Mouse (Mus musculus): ENCODE measurements at regions not wholly inside any gene's neighbourhood (a gene's known extent, or its start where the extent isn't known, plus 50 kb on each side); places are given as distances from the start of the nearest gene placed in this dataset.

GRCm38 (mm10) chr17:45332321-45332720 is 101.2 kb downstream of the Cdc5l start:
- Histone ChIP-seq H3K27me3 (ENCODE audit: control insufficient read depth, insufficient read depth, low read length) (no peaks in the 10 kb centered on the region), H3K79me2 (ENCODE audit: control insufficient read depth, insufficient read depth, low read length) (no peaks in the 10 kb centered on the region), H3K4me1 (ENCODE audit: control insufficient read depth, insufficient read depth, low read length) (no peaks in the 10 kb centered on the region), H3K27ac (replicated peaks; ENCODE audit: insufficient read depth, low read depth, low read length) (no peak overlapping the region), H3K36me3 (ENCODE audit: control insufficient read depth, insufficient read depth, low read length) (no peaks in the 10 kb centered on the region), H3K9ac (ENCODE audit: low read depth, low read length) (no peak overlapping the region), H3K4me3 (ENCODE audit: insufficient read depth, low read depth, low read length) (no peak overlapping the region)
- TF ChIP-seq CTCF (IDR thresholded peaks at IDR 0.05; ENCODE audit: low read depth, low read length) (no peak), POLR2A (IDR thresholded peaks at IDR 0.05; ENCODE audit: extremely low read depth, insufficient read depth, low read length) (no peak)
- no peak for DNase-seq (ENCODE audit: extremely low read depth, low read depth, low spot score)
- 83% methylated on average over 12 of the region's 12 CpGs for WGBS

- no peaks in the 10 kb centered on the region for H3K27me3 ChIP-seq (ENCODE audit: control insufficient read depth, insufficient read depth, low read length)
- DNase-seq (ENCODE audit: extremely low read depth, low read depth, low spot score) = no peak
- no peaks in the 10 kb centered on the region for H3K79me2 ChIP-seq (ENCODE audit: control insufficient read depth, insufficient read depth, low read length)
- H3K36me3 ChIP-seq (ENCODE audit: control insufficient read depth, insufficient read depth, low read length) = no peaks in the 10 kb centered on the region
- WGBS = 89% methylated on average over 9 of the region's 9 CpGs
- no peak overlapping the region for H3K27ac ChIP-seq (replicated peaks; ENCODE audit: insufficient read depth, low read depth, low read length)
- H3K4me1 ChIP-seq (ENCODE audit: control insufficient read depth, insufficient read depth, low read length) = no peaks in the 10 kb centered on the region
- no peak overlapping the region for H3K4me3 ChIP-seq (ENCODE audit: insufficient read depth, low read depth, low read length)
- no peak for TF ChIP-seq CTCF (IDR thresholded peaks at IDR 0.05; ENCODE audit: low read depth, low read length)
- no peak for TF ChIP-seq POLR2A (IDR thresholded peaks at IDR 0.05; ENCODE audit: extremely low read depth, insufficient read depth, low read length)
- no peak overlapping the region for H3K9ac ChIP-seq (ENCODE audit: low read depth, low read length)
These were observed 104.3 kb downstream of the Cdc5l start for GRCm38 (mm10) chr17:45329241-45329640.

- TF ChIP-seq CTCF (IDR thresholded peaks at IDR 0.05; ENCODE audit: low read depth, low read length) = no peak
- no peak for TF ChIP-seq POLR2A (IDR thresholded peaks at IDR 0.05; ENCODE audit: extremely low read depth, insufficient read depth, low read length)
- Histone ChIP-seq H3K9ac (ENCODE audit: low read depth, low read length) (no peak overlapping the region), H3K36me3 (ENCODE audit: control insufficient read depth, insufficient read depth, low read length) (no peaks in the 10 kb centered on the region), H3K4me3 (ENCODE audit: insufficient read depth, low read depth, low read length) (no peak overlapping the region), H3K79me2 (ENCODE audit: control insufficient read depth, insufficient read depth, low read length) (no peaks in the 10 kb centered on the region), H3K4me1 (ENCODE audit: control insufficient read depth, insufficient read depth, low read length) (no peaks in the 10 kb centered on the region), H3K27ac (replicated peaks; ENCODE audit: insufficient read depth, low read depth, low read length) (no peak overlapping the region), H3K27me3 (ENCODE audit: control insufficient read depth, insufficient read depth, low read length) (no peaks in the 10 kb centered on the region)
- no peak for DNase-seq (ENCODE audit: extremely low read depth, low read depth, low spot score)
- 82% methylated on average over 10 of the region's 10 CpGs for WGBS
These were observed 106.8 kb downstream of the Cdc5l start for GRCm38 (mm10) chr17:45326726-45327125.

GRCm38 (mm10) chr17:45326173-45326572 is 107.4 kb downstream of the Cdc5l start:
- 81% methylated on average over 7 of the region's 7 CpGs for WGBS
- H3K4me1 ChIP-seq (ENCODE audit: control insufficient read depth, insufficient read depth, low read length) = no peaks in the 10 kb centered on the region
- H3K27ac ChIP-seq (replicated peaks; ENCODE audit: insufficient read depth, low read depth, low read length) = no peak overlapping the region
- no peak overlapping the region for H3K4me3 ChIP-seq (ENCODE audit: insufficient read depth, low read depth, low read length)
- TF ChIP-seq CTCF (IDR thresholded peaks at IDR 0.05; ENCODE audit: low read depth, low read length) (no peak), POLR2A (IDR thresholded peaks at IDR 0.05; ENCODE audit: extremely low read depth, insufficient read depth, low read length) (no peak)
- no peaks in the 10 kb centered on the region for H3K27me3 ChIP-seq (ENCODE audit: control insufficient read depth, insufficient read depth, low read length)
- H3K79me2 ChIP-seq (ENCODE audit: control insufficient read depth, insufficient read depth, low read length) = no peaks in the 10 kb centered on the region
- no peak for DNase-seq (ENCODE audit: extremely low read depth, low read depth, low spot score)
- H3K9ac ChIP-seq (ENCODE audit: low read depth, low read length) = no peak overlapping the region
- H3K36me3 ChIP-seq (ENCODE audit: control insufficient read depth, insufficient read depth, low read length) = no peaks in the 10 kb centered on the region

GRCm38 (mm10) chr17:45322842-45323241 is 110.7 kb downstream of the Cdc5l start:
- TF ChIP-seq CTCF (IDR thresholded peaks at IDR 0.05; ENCODE audit: low read depth, low read length) (no peak), POLR2A (IDR thresholded peaks at IDR 0.05; ENCODE audit: extremely low read depth, insufficient read depth, low read length) (no peak)
- Histone ChIP-seq H3K4me1 (ENCODE audit: control insufficient read depth, insufficient read depth, low read length) (no peaks in the 10 kb centered on the region), H3K9ac (ENCODE audit: low read depth, low read length) (no peak overlapping the region), H3K4me3 (ENCODE audit: insufficient read depth, low read depth, low read length) (no peak overlapping the region), H3K36me3 (ENCODE audit: control insufficient read depth, insufficient read depth, low read length) (no peaks in the 10 kb centered on the region), H3K79me2 (ENCODE audit: control insufficient read depth, insufficient read depth, low read length) (no peaks in the 10 kb centered on the region), H3K27me3 (ENCODE audit: control insufficient read depth, insufficient read depth, low read length) (no peaks in the 10 kb centered on the region), H3K27ac (replicated peaks; ENCODE audit: insufficient read depth, low read depth, low read length) (no peak overlapping the region)
- DNase-seq (ENCODE audit: extremely low read depth, low read depth, low spot score) = peak; percentile 39
- WGBS = 59% methylated on average over 8 of the region's 8 CpGs

- no peaks in the 10 kb centered on the region for H3K27me3 ChIP-seq (ENCODE audit: control insufficient read depth, insufficient read depth, low read length)
- H3K4me3 ChIP-seq (ENCODE audit: insufficient read depth, low read depth, low read length) = no peak overlapping the region
- H3K9ac ChIP-seq (ENCODE audit: low read depth, low read length) = no peak overlapping the region
- 62% methylated on average over 7 of the region's 7 CpGs for WGBS
- H3K27ac ChIP-seq (replicated peaks; ENCODE audit: insufficient read depth, low read depth, low read length) = no peak overlapping the region
- no peaks in the 10 kb centered on the region for H3K36me3 ChIP-seq (ENCODE audit: control insufficient read depth, insufficient read depth, low read length)
- no peak for DNase-seq (ENCODE audit: extremely low read depth, low read depth, low spot score)
- H3K79me2 ChIP-seq (ENCODE audit: control insufficient read depth, insufficient read depth, low read length) = no peaks in the 10 kb centered on the region
- H3K4me1 ChIP-seq (ENCODE audit: control insufficient read depth, insufficient read depth, low read length) = no peaks in the 10 kb centered on the region
- no peak for TF ChIP-seq POLR2A (IDR thresholded peaks at IDR 0.05; ENCODE audit: extremely low read depth, insufficient read depth, low read length)
- no peak for TF ChIP-seq CTCF (IDR thresholded peaks at IDR 0.05; ENCODE audit: low read depth, low read length)
These were observed 113.5 kb downstream of the Cdc5l start for GRCm38 (mm10) chr17:45320074-45320473.
